Mouse (Mus musculus) small intestine, adult 2 months (tissue): ENCODE results near the gene Abtb2. TPM values are rescaled to one million over a fixed set of nuclear protein-coding genes. Genes with fewer than 3 reads are reported as not detected.

Experiments
- H3K27ac ChIP-seq: fragments of 200-500 bp; 2 replicates; pipeline ENCODE4 v1.5.1; 2012; ENCODE audit warnings: low read depth, low read length, control low read depth, inconsistent platforms; ENCODE audit not compliant: insufficient read depth
- H3K27me3 ChIP-seq: fragments of 200-500 bp; 2 replicates; pipeline ENCODE4 v1.6.1; 2012; ENCODE audit warnings: mild to moderate bottlenecking, moderate library complexity, low read length, inconsistent platforms; ENCODE audit not compliant: control insufficient read depth, insufficient read depth
- H3K36me3 ChIP-seq: fragments of 200-500 bp; 2 replicates; pipeline ENCODE4 v1.6.1; 2012; ENCODE audit warnings: mild to moderate bottlenecking, low read length, control low read depth, inconsistent platforms; ENCODE audit not compliant: control insufficient read depth, insufficient read depth
- H3K4me1 ChIP-seq: fragments of 200-500 bp; 2 replicates; pipeline ENCODE4 v1.6.1; 2012; ENCODE audit warnings: low read length, inconsistent platforms, mixed read lengths; ENCODE audit not compliant: control insufficient read depth, insufficient read depth, insufficient read length
- H3K4me3 ChIP-seq: fragments of 200-500 bp; 2 replicates; pipeline ENCODE4 v1.5.1; 2012; ENCODE audit warnings: low read depth, mild to moderate bottlenecking, control low read depth, inconsistent platforms, low read length, moderate library complexity
- CTCF ChIP-seq: fragments of 200-500 bp; IDR thresholded peaks from 2 replicates; pipeline ENCODE4 v1.5.1; 2012; ENCODE audit warnings: low read depth, mild to moderate bottlenecking, control low read depth, inconsistent platforms, low read length, moderate library complexity, mixed read lengths; ENCODE audit not compliant: insufficient replicate concordance, insufficient read length; ENCODE audit errors: extremely low read depth
- POLR2A ChIP-seq: fragments of 200-500 bp; IDR thresholded peaks from 2 replicates; pipeline ENCODE4 v1.6.1; 2012; ENCODE audit warnings: low read depth, mild to moderate bottlenecking, control low read depth, inconsistent platforms, low read length, moderate library complexity
- WGBS: fragments of 180-500 bp; shearing (Covaris S2); methylation state at CpG from one replicate; pipeline ENCODE4 v1.1.7; 2018; 5-methylcytosine and 5-hydroxymethylcytosine counted together
- polyA plus RNA-seq: library from polyadenylated mRNA; depleted of rRNA; stranded (reverse); fragments of >200 nt; gene quantifications from 2 replicates; pipeline ENCODE4 v1.2.3, GENCODE M21; 2012

The Abtb2 gene
- polyA plus RNA-seq, 1 experiment: 2.7 TPM

DNA sequence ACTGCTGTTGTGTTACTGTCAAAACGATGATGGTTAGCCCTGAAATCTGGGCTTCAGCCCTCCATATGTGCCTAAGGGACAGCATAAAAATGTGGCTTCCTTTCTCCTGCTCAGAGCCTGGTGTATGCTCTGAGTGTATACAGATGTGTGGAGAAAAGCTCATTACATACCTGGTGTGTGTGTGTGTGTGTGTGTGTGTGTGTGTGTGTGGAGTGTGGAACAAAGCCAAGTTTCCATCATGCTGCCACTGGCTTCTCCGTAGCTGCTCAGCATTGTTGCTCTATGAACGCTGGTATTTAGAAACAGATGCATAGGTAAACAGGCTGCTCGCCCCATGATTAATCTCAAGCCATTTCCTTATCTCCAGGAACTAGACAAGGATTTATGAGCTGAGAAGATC is 137.8 kb downstream of the Abtb2 start:
- no peaks in the 10 kb centered on the region for H3K36me3 ChIP-seq
- H3K27ac ChIP-seq: no peak overlapping the region
- no peak for TF ChIP-seq POLR2A
- no peak for TF ChIP-seq CTCF
- 50% methylated on average over 4 of the region's 4 CpGs for WGBS
- H3K4me3 ChIP-seq: no peak overlapping the region
- H3K27me3 ChIP-seq: no peaks in the 10 kb centered on the region
- peaks cover 6% of the 10 kb centered on the region for H3K4me1 ChIP-seq

DNA sequence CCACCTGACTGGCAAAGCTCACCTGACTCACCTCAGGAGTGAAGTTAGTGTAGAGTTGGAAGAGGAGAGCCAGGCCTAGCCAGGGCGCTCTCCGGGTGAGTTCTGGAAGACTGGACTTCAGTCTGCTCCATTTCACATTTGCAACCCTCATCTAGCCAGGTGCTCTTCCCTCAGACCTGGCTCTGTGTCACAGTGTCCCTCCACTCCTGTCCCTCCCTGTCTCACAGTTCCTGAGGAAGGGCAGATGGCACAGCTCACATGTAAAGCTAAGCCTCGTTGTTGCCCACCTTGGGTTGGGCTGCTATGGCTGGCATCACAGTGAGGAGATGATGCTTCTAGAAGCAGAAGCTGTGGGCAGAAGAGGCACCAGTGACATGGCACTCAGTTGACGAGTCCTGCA is 139.7 kb downstream of the Abtb2 start:
- H3K4me1 ChIP-seq: peaks cover 6% of the 10 kb centered on the region
- TF ChIP-seq CTCF: no peak
- no peak for TF ChIP-seq POLR2A
- no peak overlapping the region for H3K4me3 ChIP-seq
- H3K36me3 ChIP-seq: no peaks in the 10 kb centered on the region
- WGBS: 75% methylated on average over 4 of the region's 4 CpGs
- no peak overlapping the region for H3K27ac ChIP-seq
- H3K27me3 ChIP-seq: no peaks in the 10 kb centered on the region

- Histone ChIP-seq H3K27ac (no peak overlapping the region), H3K27me3 (no peaks in the 10 kb centered on the region), H3K4me1 (peaks cover 6% of the 10 kb centered on the region), H3K4me3 (no peak overlapping the region), H3K36me3 (no peaks in the 10 kb centered on the region)
- TF ChIP-seq POLR2A (no peak), CTCF (no peak)
- WGBS: 19% methylated on average over 11 of the region's 11 CpGs
Observed at GRCm38 (mm10) chr2:103706226-103706625, 140.1 kb downstream of the Abtb2 start.

GRCm38 (mm10) chr2:103707056-103707776 is 141.1 kb downstream of the Abtb2 start:
- Histone ChIP-seq H3K4me3 (no peak overlapping the region), H3K27ac (no peak overlapping the region), H3K4me1 (peaks cover 6% of the 10 kb centered on the region), H3K36me3 (no peaks in the 10 kb centered on the region), H3K27me3 (no peaks in the 10 kb centered on the region)
- WGBS: 80% methylated on average over 6 of the region's 6 CpGs
- TF ChIP-seq POLR2A (no peak), CTCF (no peak)

- 90% methylated on average over 7 of the region's 7 CpGs for WGBS
- Histone ChIP-seq H3K4me3 (no peak overlapping the region), H3K36me3 (no peaks in the 10 kb centered on the region), H3K27ac (no peak overlapping the region), H3K4me1 (peaks cover 12% of the 10 kb centered on the region), H3K27me3 (no peaks in the 10 kb centered on the region)
- TF ChIP-seq POLR2A: no peak
- no peak for TF ChIP-seq CTCF
Observed at GRCm38 (mm10) chr2:103710849-103711248, 144.7 kb downstream of the Abtb2 start.

GRCm38 (mm10) chr2:103713831-103714230 is 147.7 kb downstream of the Abtb2 start:
- Histone ChIP-seq H3K36me3 (no peaks in the 10 kb centered on the region), H3K4me3 (no peak overlapping the region), H3K27ac (no peak overlapping the region), H3K4me1 (peaks cover 7% of the 10 kb centered on the region), H3K27me3 (no peaks in the 10 kb centered on the region)
- TF ChIP-seq CTCF (no peak), POLR2A (no peak)
- 44% methylated on average over 7 of the region's 7 CpGs for WGBS

DNA sequence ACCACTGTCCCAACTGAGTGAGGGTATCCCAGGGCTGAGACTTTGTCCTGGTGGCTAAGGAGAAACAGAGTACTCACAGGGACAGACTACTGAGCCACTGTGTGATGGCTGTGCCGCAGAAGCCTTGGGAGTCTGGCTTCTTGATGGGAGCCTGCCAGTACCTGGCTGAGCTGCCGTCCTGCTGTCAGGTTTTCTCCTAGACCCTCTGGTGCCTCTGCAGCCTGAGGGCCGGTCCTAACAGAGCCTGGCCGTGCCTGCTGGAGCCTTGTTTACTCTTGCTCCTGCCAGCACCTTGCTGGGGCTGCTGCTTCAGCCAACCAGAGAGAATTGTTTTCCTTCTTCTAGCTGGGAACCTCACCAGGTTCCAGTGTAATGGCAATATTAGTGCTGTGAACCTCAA is 148.3 kb downstream of the Abtb2 start:
- Histone ChIP-seq H3K27ac (no peak overlapping the region), H3K36me3 (no peaks in the 10 kb centered on the region), H3K27me3 (no peaks in the 10 kb centered on the region), H3K4me3 (no peak overlapping the region), H3K4me1 (peaks cover 7% of the 10 kb centered on the region)
- WGBS: 69% methylated on average over 4 of the region's 4 CpGs
- TF ChIP-seq CTCF (no peak), POLR2A (no peak)
